Mouse (Mus musculus) erythroblast, embryonic 14.5 days (primary cell): ENCODE results near the gene Tmem258.

ENCODE experiments used
- GATA1 ChIP-seq: IDR thresholded peaks from 2 replicates; pipeline ENCODE4 v1.6.1; 2012; ENCODE audit warnings: low read length, inconsistent platforms, mixed read lengths
- TAL1 ChIP-seq: IDR thresholded peaks from 3 replicates; pipeline ENCODE4 v1.6.1; 2012; ENCODE audit warnings: low read length, inconsistent platforms, mixed read lengths

DNA sequence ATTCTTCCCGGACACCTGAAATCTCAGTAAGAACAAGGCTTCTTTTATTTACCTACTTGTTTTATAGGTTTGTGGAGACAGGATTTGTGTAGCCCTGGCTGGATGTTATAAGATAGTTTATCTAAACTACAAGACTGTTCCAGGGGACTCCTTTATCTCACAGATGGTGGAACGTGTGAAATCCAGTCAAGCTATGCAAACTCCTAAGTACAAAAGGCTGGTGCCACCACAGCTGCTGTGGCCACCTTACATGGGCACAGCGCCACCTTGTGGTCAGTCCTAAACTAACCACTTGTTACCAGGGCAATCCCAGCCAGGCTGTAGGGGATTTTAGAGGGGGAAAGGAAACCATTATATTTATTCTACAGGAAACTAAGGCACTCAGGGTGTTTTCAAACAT lies 5.1 kb upstream of the Tmem258 start:
- no peak for TF ChIP-seq GATA1
- TF ChIP-seq TAL1, result no peak
